Mouse (Mus musculus): ENCODE measurements around the gene Zfy2. TPM values are rescaled to one million over a fixed set of nuclear protein-coding genes. Genes with fewer than 3 reads are reported as not detected.

Zfy2 gene
- polyA plus RNA-seq (2012; rRNA removed): not detected in 2 replicates

DNA sequence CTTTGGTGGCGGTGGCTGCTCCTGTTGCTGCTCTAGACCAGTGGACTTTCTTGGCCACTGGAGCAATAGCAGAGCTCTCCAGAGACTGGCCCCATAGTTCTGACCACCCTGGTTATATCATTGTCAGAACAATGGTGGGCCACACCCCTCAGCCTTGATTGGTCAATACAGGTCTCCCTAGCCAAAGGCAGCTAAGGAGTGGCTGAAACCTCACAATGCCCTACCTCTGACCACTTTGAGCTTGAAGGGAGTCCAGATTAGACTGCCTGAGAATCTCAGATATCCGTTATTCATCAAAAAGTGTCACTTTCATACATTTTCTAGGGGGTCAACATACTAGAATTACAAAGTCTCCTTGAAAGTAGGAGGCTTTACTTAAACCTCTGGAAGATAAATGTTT is at the start of gene Zfy2:
Gene Zfy2, minus strand, starts transcription at position 101 of the 400 bp plus-strand sequence.
- TF ChIP-seq POLR2A (IDR thresholded peaks at IDR 0.05; ENCODE audit: low read depth, low read length): no peak
- no peak for TF ChIP-seq CTCF (IDR thresholded peaks at IDR 0.05; ENCODE audit: extremely low read depth, insufficient read depth, insufficient read length, insufficient replicate concordance)
- Histone ChIP-seq H3K27ac (ENCODE audit: insufficient read depth, low read length) (no peak within 1 kb of the TSS), H3K4me3 (ENCODE audit: extremely low read depth, insufficient read depth, insufficient read length) (no peak within 1 kb of the TSS), H3K27me3 (ENCODE audit: control insufficient read depth, insufficient read depth, low read length) (no peaks in the 10 kb centered on the region), H3K4me1 (ENCODE audit: control insufficient read depth, insufficient read depth, insufficient read length) (no peaks in the 10 kb centered on the region), H3K36me3 (ENCODE audit: control insufficient read depth, insufficient read depth, low read length) (no peaks in the 10 kb centered on the region)
- DNase-seq (ENCODE audit: low read depth in 1 of 2, low spot score in 2 of 2): no peak
- 100% methylated on average over 1 of the region's 2 CpGs for WGBS

Measured in spleen, adult 2 months (tissue).